8 mouse cellular contexts compared by ENCODE assay signal in genomic region chr14:30354127-30354463, GRCm38 (mm10).
DNase-seq lines count a peak whose midpoint lies in the region; ATAC-seq and TF ChIP-seq lines count a peak whose summit lies in the region.

No protein-coding gene starts in this region.

- peak overlapping the region; percentile 93 for H3K4me2 ChIP-seq in kidney, postnatal 0 days (ENCODE audit: low read length)
- H3K4me2 ChIP-seq in embryonic facial prominence, embryonic 13.5 days, result peak overlapping the region; percentile 93
- H3K4me2 ChIP-seq in intestine, embryonic 14.5 days (ENCODE audit: low read length), result peak overlapping the region; percentile 84
- H3K4me2 ChIP-seq in neural tube, embryonic 12.5 days (replicated peaks), result peak overlapping the region; percentile 83

- H3K4me1 ChIP-seq in kidney, postnatal 0 days (replicated peaks; ENCODE audit: insufficient read depth, low read length), result peaks cover 5% of the 10 kb centered on the region; the same call in 1 of the 2 replicates
- peaks cover 21% of the 10 kb centered on the region for H3K4me1 ChIP-seq in embryonic facial prominence, embryonic 13.5 days
- H3K4me1 ChIP-seq in intestine, embryonic 14.5 days (replicated peaks; ENCODE audit: control insufficient read depth, insufficient read depth, low read length), result peaks cover 13% of the 10 kb centered on the region
- peaks cover 18% of the 10 kb centered on the region for H3K4me1 ChIP-seq in neural tube, embryonic 12.5 days

- H3K27me3 ChIP-seq in kidney, postnatal 0 days (ENCODE audit: insufficient read depth, low read length), result no peaks in the 10 kb centered on the region
- peaks cover 41% of the 10 kb centered on the region for H3K27me3 ChIP-seq in embryonic facial prominence, embryonic 13.5 days
- peaks cover 11% of the 10 kb centered on the region; the same call in 1 of the 2 replicates for H3K27me3 ChIP-seq in intestine, embryonic 14.5 days (replicated peaks; ENCODE audit: control insufficient read depth, insufficient read depth, low read length)
- H3K27me3 ChIP-seq in neural tube, embryonic 12.5 days (replicated peaks), result peaks cover 24% of the 10 kb centered on the region

- H3K27ac ChIP-seq in kidney, postnatal 0 days, result no peak overlapping the region
- H3K27ac ChIP-seq in embryonic facial prominence, embryonic 13.5 days, result no peak overlapping the region
- H3K27ac ChIP-seq in intestine, embryonic 14.5 days (ENCODE audit: low read depth), result peak overlapping the region; percentile 69; the same call in 1 of the 2 replicates
- H3K27ac ChIP-seq in neural tube, embryonic 12.5 days, result no peak overlapping the region

- ATAC-seq in kidney, postnatal 0 days (replicated peaks; ENCODE audit: low FRiP score, low read depth), result peak; percentile 38; the same call in 1 of the 2 replicates
- ATAC-seq in embryonic facial prominence, embryonic 13.5 days (ENCODE audit: insufficient number of reproducible peaks, insufficient read depth, low FRiP score, low TSS enrichment, low read depth), result 0 out of 2 replicates have a peak, but pooled peaks have one; percentile 26
- ATAC-seq in intestine, embryonic 14.5 days (replicated peaks; ENCODE audit: low FRiP score, low TSS enrichment, low read depth), result 0 out of 2 replicates have a peak, but pooled peaks have one; percentile 24
- no peak; the same call in 1 of the 2 replicates for ATAC-seq in neural tube, embryonic 12.5 days (ENCODE audit: low FRiP score, low read depth)
- no peak for ATAC-seq in monocyte, adult 5-6 weeks (replicated peaks; ENCODE audit: insufficient number of reproducible peaks, low FRiP score, low TSS enrichment, poor library complexity, severe bottlenecking)

- TF ChIP-seq CTCF in kidney, postnatal 0 days (IDR thresholded peaks at IDR 0.05; ENCODE audit: low read depth), result no peak

- peak overlapping the region; percentile 58 for H3K4me3 ChIP-seq in kidney, postnatal 0 days (replicated peaks; ENCODE audit: low read depth, low read length)
- peak overlapping the region; percentile 67 for H3K4me3 ChIP-seq in embryonic facial prominence, embryonic 13.5 days
- peak overlapping the region; percentile 64 for H3K4me3 ChIP-seq in intestine, embryonic 14.5 days (ENCODE audit: low read depth, low read length)
- peak overlapping the region; percentile 58 for H3K4me3 ChIP-seq in neural tube, embryonic 12.5 days

- intact Hi-C loops in left cerebral cortex, postnatal 25 days (cut with DNase I), result loop anchor here (5.0 kb wide), 2 partner anchors 72 to 217 kb away; no protein-coding TSS in a partner anchor

- no peaks in the 10 kb centered on the region for H3K36me3 ChIP-seq in kidney, postnatal 0 days (ENCODE audit: insufficient read depth, low read length)
- no peaks in the 10 kb centered on the region for H3K36me3 ChIP-seq in embryonic facial prominence, embryonic 13.5 days
- no peaks in the 10 kb centered on the region for H3K36me3 ChIP-seq in intestine, embryonic 14.5 days (ENCODE audit: control insufficient read depth, insufficient read depth, low read length)
- H3K36me3 ChIP-seq in neural tube, embryonic 12.5 days, result no peaks in the 10 kb centered on the region

- 3% methylated on average over 8 of the region's 8 CpGs for WGBS in kidney, postnatal 0 days
- 6% methylated on average over 8 of the region's 8 CpGs for WGBS in embryonic facial prominence, embryonic 13.5 days
- WGBS in intestine, embryonic 14.5 days, result 9% methylated on average over 8 of the region's 8 CpGs
- WGBS in neural tube, embryonic 12.5 days, result 5% methylated on average over 8 of the region's 8 CpGs

- no peak for DNase-seq in kidney, postnatal 0 days (ENCODE audit: low spot score)
- no peak for DNase-seq in kidney, postnatal 10 days
- no peak for DNase-seq in intestine, embryonic 14.5 days (ENCODE audit: low spot score)
- DNase-seq in adrenal gland, postnatal 36 days, result no peak
- no peak for DNase-seq in left cerebral cortex, postnatal 25 days (ENCODE audit: low spot score in 2 of 2)

- peak overlapping the region; percentile 84 for H3K9ac ChIP-seq in kidney, postnatal 0 days (ENCODE audit: low read depth, low read length)
- peak overlapping the region; percentile 86 for H3K9ac ChIP-seq in embryonic facial prominence, embryonic 13.5 days
- peak overlapping the region; percentile 74 for H3K9ac ChIP-seq in intestine, embryonic 14.5 days (ENCODE audit: low read length)
- peak overlapping the region; percentile 73 for H3K9ac ChIP-seq in neural tube, embryonic 12.5 days

- no peaks in the 10 kb centered on the region for H3K9me3 ChIP-seq in kidney, postnatal 0 days (replicated peaks; ENCODE audit: low read length)
- H3K9me3 ChIP-seq in embryonic facial prominence, embryonic 13.5 days, result no peaks in the 10 kb centered on the region
- H3K9me3 ChIP-seq in intestine, embryonic 14.5 days (ENCODE audit: control insufficient read depth, low read length), result no peaks in the 10 kb centered on the region
- no peaks in the 10 kb centered on the region for H3K9me3 ChIP-seq in neural tube, embryonic 12.5 days

Comparison
In these comparisons a context has a peak if more than half of its experiments do, and no peak if none do; other contexts are left out.
1. ATAC-seq: peak in kidney, postnatal 0 days (single experiment), embryonic facial prominence, embryonic 13.5 days (single experiment) and intestine, embryonic 14.5 days (single experiment); none in neural tube, embryonic 12.5 days (single experiment) and monocyte, adult 5-6 weeks (single experiment).
2. Peak in every context shown above with its lines, with median percentiles within 50 percentile points of each other: H3K4me2 ChIP-seq, H3K4me3 ChIP-seq and H3K9ac ChIP-seq.